Mouse (Mus musculus) CH12.LX (cell line): Measurements from ENCODE around the gene Fut11. TPM values are rescaled to one million over a fixed set of nuclear protein-coding genes. Genes with fewer than 3 reads are reported as not detected.
A peak's percentile ranks its signal among the peaks of the same experiment; 100 is the strongest.

ENCODE experiments used
- DNase-seq: peaks from one replicate; pipeline ENCODE4 v3.0.0-alpha.2; 2013; ENCODE audit errors: extremely low read depth
- H3K27ac ChIP-seq: 2 replicates; pipeline ENCODE4 v1.5.1; 2012; ENCODE audit warnings: low read depth, mild to moderate bottlenecking, control low read depth, moderate library complexity; ENCODE audit not compliant: insufficient read depth
- H3K27me3 ChIP-seq: replicated peaks from 2 replicates; pipeline ENCODE3; 2012; ENCODE audit warnings: inconsistent platforms
- H3K36me3 ChIP-seq, 2 experiments: replicated peaks in 1 of 2; 2 replicates each; pipeline versions ENCODE3 to v1.6.1; 2012; ENCODE audit warnings: inconsistent platforms in 1 of 2, low read length in 1 of 2, mild to moderate bottlenecking in 1 of 2, mixed read lengths in 1 of 2, moderate library complexity in 1 of 2; ENCODE audit not compliant: control insufficient read depth in 1 of 2, insufficient read depth in 1 of 2
- H3K4me1 ChIP-seq, 2 experiments: 2 replicates each; pipeline ENCODE4 v1.6.1; 2012; ENCODE audit warnings: inconsistent platforms in 1 of 2, moderate library complexity in 1 of 2; ENCODE audit not compliant: insufficient read depth in 2 of 2, control insufficient read depth in 1 of 2
- H3K4me2 ChIP-seq: 2 replicates; pipeline ENCODE4 v1.6.1; 2012; ENCODE audit warnings: low read depth, mild to moderate bottlenecking, control low read depth; ENCODE audit not compliant: poor library complexity, insufficient read depth, severe bottlenecking
- H3K4me3 ChIP-seq, 3 experiments: fragments of 150-350 bp in 1 of 3; sonication (generic) in 1 of 3; replicated peaks in 1 of 3; 2 replicates each; pipeline versions ENCODE3 to v1.5.1; 2011 to 2012; ENCODE audit warnings: low read depth in 2 of 3, low read length in 2 of 3, mild to moderate bottlenecking in 2 of 3, moderate library complexity in 2 of 3, control low read depth in 1 of 3, improper control_type of control experiment in 1 of 3, inconsistent platforms in 1 of 3, mixed read lengths in 1 of 3; ENCODE audit not compliant: poor library complexity in 1 of 3
- H3K79me2 ChIP-seq: replicated peaks from 2 replicates; pipeline ENCODE4 v1.6.1; 2012; ENCODE audit warnings: mild to moderate bottlenecking, moderate library complexity; ENCODE audit not compliant: control insufficient read depth, poor library complexity, insufficient read depth, severe bottlenecking; ENCODE audit errors: extremely low read depth
- H3K9ac ChIP-seq: 2 replicates; pipeline ENCODE4 v1.6.1; 2012; ENCODE audit warnings: low read depth, mild to moderate bottlenecking, control low read depth, moderate library complexity; ENCODE audit not compliant: insufficient read depth
- H3K9me3 ChIP-seq: replicated peaks from 2 replicates; pipeline ENCODE3; 2012; ENCODE audit warnings: low read length, inconsistent platforms, mixed read lengths
- CHD1 ChIP-seq: IDR thresholded peaks from 2 replicates; pipeline ENCODE4 v1.6.1; 2012; ENCODE audit warnings: low read depth, low read length, improper control_type of control experiment, inconsistent platforms
- CHD2 ChIP-seq: IDR thresholded peaks from 2 replicates; pipeline ENCODE4 v1.6.1; 2011; ENCODE audit warnings: low read length, improper control_type of control experiment
- CTCF ChIP-seq, 2 experiments: IDR thresholded peaks in 1 of 2; conservative IDR thresholded peaks in 1 of 2; 2 replicates each; pipeline ENCODE4 v1.5.1; 2011 to 2012; ENCODE audit warnings: low read depth in 2 of 2, low read length in 2 of 2, improper control_type of control experiment in 1 of 2, inconsistent platforms in 1 of 2, mild to moderate bottlenecking in 1 of 2, moderate library complexity in 1 of 2
- E2F4 ChIP-seq: IDR thresholded peaks from 2 replicates; pipeline ENCODE4 v1.6.1; 2011; ENCODE audit warnings: low read depth, low read length, improper control_type of control experiment; ENCODE audit not compliant: insufficient replicate concordance
- ELF1 ChIP-seq: IDR thresholded peaks from 2 replicates; pipeline ENCODE4 v1.6.1; 2014; ENCODE audit warnings: low read depth, mild to moderate bottlenecking, inconsistent platforms, low read length, improper control_type of control experiment
- EP300 ChIP-seq: IDR thresholded peaks from 2 replicates; pipeline ENCODE4 v1.6.1; 2011; ENCODE audit warnings: low read length, improper control_type of control experiment
- HCFC1 ChIP-seq: IDR thresholded peaks from 2 replicates; pipeline ENCODE4 v1.6.1; 2012; ENCODE audit warnings: low read depth, mild to moderate bottlenecking, inconsistent platforms, low read length, improper control_type of control experiment
- IRF4 ChIP-seq: IDR thresholded peaks from 2 replicates; pipeline ENCODE4 v1.6.1; 2014; ENCODE audit warnings: low read depth, mild to moderate bottlenecking, inconsistent platforms, low read length, improper control_type of control experiment
- JUND ChIP-seq: conservative IDR thresholded peaks from 2 replicates; pipeline ENCODE4 v1.6.1; 2011; ENCODE audit warnings: low read depth, low read length, improper control_type of control experiment
- KAT2A ChIP-seq: IDR thresholded peaks from 2 replicates; pipeline ENCODE4 v1.6.1; 2012; ENCODE audit warnings: low read length, improper control_type of control experiment, inconsistent platforms; ENCODE audit not compliant: insufficient replicate concordance
- MAFK ChIP-seq: IDR thresholded peaks from 2 replicates; pipeline ENCODE4 v1.6.1; 2011; ENCODE audit warnings: low read length, improper control_type of control experiment; ENCODE audit not compliant: insufficient replicate concordance
- MAX ChIP-seq: IDR thresholded peaks from 2 replicates; pipeline ENCODE4 v1.6.1; 2011; ENCODE audit warnings: low read length, improper control_type of control experiment
- PAX5 ChIP-seq: IDR thresholded peaks from 2 replicates; pipeline ENCODE4 v1.6.1; 2012; ENCODE audit warnings: low read length, inconsistent platforms, mixed read lengths
- POLR2A ChIP-seq: IDR thresholded peaks from 2 replicates; pipeline ENCODE4 v1.6.1; 2011; ENCODE audit warnings: low read depth, mild to moderate bottlenecking, improper control_type of control experiment, low read length
- RAD21 ChIP-seq: IDR thresholded peaks from 2 replicates; pipeline ENCODE4 v1.6.1; 2011; ENCODE audit warnings: low read depth, mild to moderate bottlenecking, low read length, improper control_type of control experiment, moderate library complexity
- SMC3 ChIP-seq: IDR thresholded peaks from 2 replicates; pipeline ENCODE4 v1.6.1; 2011; ENCODE audit warnings: low read depth, low read length, improper control_type of control experiment
- TBP ChIP-seq: conservative IDR thresholded peaks from 2 replicates; pipeline ENCODE4 v1.6.1; 2011; ENCODE audit warnings: low read depth, low read length, improper control_type of control experiment
- UBTF ChIP-seq: IDR thresholded peaks from 2 replicates; pipeline ENCODE4 v1.6.1; 2012; ENCODE audit warnings: low read depth, mild to moderate bottlenecking, inconsistent platforms, low read length, improper control_type of control experiment, moderate library complexity
- USF1 ChIP-seq: IDR thresholded peaks from 2 replicates; pipeline ENCODE4 v1.6.1; 2014; ENCODE audit warnings: low read depth, mild to moderate bottlenecking, inconsistent platforms, low read length, improper control_type of control experiment
- dilution Hi-C: fragments of 300-500 bp; cut with MboI; formaldehyde crosslinking; loops from 2 replicates; pipeline ENCODE4 v1.14.3; 2020; ENCODE audit warnings: low sequenced_read_pairs; ENCODE audit not compliant: extremely low pct_unique_long_range_greater_than_20kb, extremely low pct_ligation_motif_present
- in situ Hi-C: fragments of 300-500 bp; cut with MboI; formaldehyde crosslinking; loops from 3 replicates; pipeline ENCODE4 v1.14.3; 2019; ENCODE audit warnings: low sequenced_read_pairs, low pct_ligation_motif_present, low pct_unique_long_range_greater_than_20kb, mixed read lengths
- polyA plus RNA-seq: library from polyadenylated mRNA; unstranded; fragments of >175 nt; gene quantifications from 2 replicates; pipeline ENCODE4 v1.2.1, GENCODE M21; 2012; ENCODE audit warnings: low read depth; ENCODE audit not compliant: insufficient read length
- total RNA-seq, 2 experiments: library from RNA; depleted of rRNA; stranded (reverse); fragments of 300-350 nt in 1 of 2; fragments of >200 nt in 1 of 2; gene quantifications; 2 replicates each; pipeline ENCODE4 v1.2.3; 2012 to 2014

The Fut11 gene
- total and polyA plus RNA-seq, 3 experiments = 2.9 to 3.8 (median 3.7) TPM

DNA sequence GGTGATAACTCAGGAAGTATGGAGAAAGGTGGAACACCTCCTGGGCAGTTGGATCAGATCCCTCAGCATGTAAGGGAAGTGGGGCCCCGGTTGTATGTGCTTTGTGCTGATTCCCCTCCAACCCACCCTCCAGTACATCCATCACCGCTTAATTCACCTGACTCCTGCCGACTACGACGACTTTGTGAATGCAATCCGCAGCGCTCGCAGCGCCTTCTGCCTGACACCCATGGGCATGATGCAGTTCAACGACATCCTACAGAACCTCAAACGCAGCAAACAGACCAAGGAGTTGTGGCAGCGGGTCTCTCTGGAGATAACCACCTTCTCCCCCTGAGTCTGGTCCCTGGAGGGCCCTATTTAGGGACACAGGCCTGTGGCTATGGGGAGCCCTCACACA, 28.2 kb downstream of the Fut11 start:
- H3K79me2 ChIP-seq = no peaks in the 10 kb centered on the region
- H3K27ac ChIP-seq = no peak overlapping the region
- H3K9ac ChIP-seq = no peak overlapping the region
- H3K9me3 ChIP-seq = no peaks in the 10 kb centered on the region
- DNase-seq = no peak
- in situ Hi-C loops = no loop called here
- no peak overlapping the region for H3K4me3 ChIP-seq
- dilution Hi-C loops = no loop called here
- no peak for TF ChIP-seq JUND
- TF ChIP-seq USF1 = no peak
- no peak for TF ChIP-seq UBTF
- TF ChIP-seq TBP = no peak
- no peak for TF ChIP-seq E2F4
- no peak for TF ChIP-seq IRF4
- TF ChIP-seq CTCF (conservative IDR thresholded peaks at IDR 0.05 in 1 of 2, IDR thresholded peaks at IDR 0.05 in 1 of 2; ENCODE audit: low read depth in 2 of 2, low read length in 2 of 2) = no peak
- no peak for TF ChIP-seq CHD1
- peaks cover 77 to 96% of the 10 kb centered on the region in 2 experiments for H3K36me3 ChIP-seq
- H3K27me3 ChIP-seq = no peaks in the 10 kb centered on the region
- H3K4me2 ChIP-seq = no peak overlapping the region
- no peaks in the 10 kb centered on the region for H3K4me1 ChIP-seq

DNA sequence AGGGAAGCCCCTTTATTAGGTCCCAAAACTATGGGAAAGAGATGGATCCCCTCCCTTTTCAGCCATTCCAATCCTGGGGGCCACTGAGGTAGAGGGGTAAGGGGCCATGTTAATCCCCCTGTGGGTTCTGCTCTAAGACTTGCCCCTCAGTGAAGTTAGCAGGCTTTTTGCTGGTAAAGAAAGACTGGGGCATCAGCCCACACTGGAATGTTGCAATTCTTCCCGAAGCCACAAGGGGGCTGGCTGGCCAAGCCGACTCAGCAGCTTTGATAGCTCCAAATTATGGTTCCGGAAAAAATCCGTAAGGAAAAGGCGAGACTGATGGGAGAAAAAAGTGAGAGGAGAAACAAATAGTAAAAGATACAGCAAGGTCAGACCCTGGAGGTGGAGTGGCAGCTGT, 29.3 kb downstream of the Fut11 start:
- no peaks in the 10 kb centered on the region for H3K4me1 ChIP-seq
- no peak overlapping the region for H3K27ac ChIP-seq
- no peaks in the 10 kb centered on the region for H3K9me3 ChIP-seq
- H3K36me3 ChIP-seq = peaks cover 75 to 96% of the 10 kb centered on the region in 2 experiments
- no peaks in the 10 kb centered on the region for H3K27me3 ChIP-seq
- DNase-seq = no peak
- TF ChIP-seq EP300 (no peak), JUND (no peak), MAX (no peak), CTCF (conservative IDR thresholded peaks at IDR 0.05 in 1 of 2, IDR thresholded peaks at IDR 0.05 in 1 of 2; ENCODE audit: low read depth in 2 of 2, low read length in 2 of 2) (peak; percentile 73 to 78), RAD21 (peak; percentile 36), ELF1 (no peak), HCFC1 (no peak), POLR2A (no peak), CHD2 (no peak), KAT2A (no peak), MAFK (peak; percentile 96), PAX5 (no peak), SMC3 (peak; percentile 65)
- no peak overlapping the region for H3K4me3 ChIP-seq
- dilution Hi-C loops = no loop called here
- H3K9ac ChIP-seq = no peak overlapping the region
- in situ Hi-C loops = no loop called here
- H3K79me2 ChIP-seq = no peaks in the 10 kb centered on the region
- H3K4me2 ChIP-seq = no peak overlapping the region
